Mouse (Mus musculus) MEL (cell line): ENCODE measurements around the gene Farp1. TPM values are rescaled to one million over a fixed set of nuclear protein-coding genes. Genes with fewer than 3 reads are reported as not detected.

Source experiments
- DNase-seq: peaks from one replicate; pipeline ENCODE4 v3.0.0; 2011; ENCODE audit warnings: low read depth, low spot score
- H3K27ac ChIP-seq: 2 replicates; pipeline ENCODE4 v1.5.1; 2012; ENCODE audit warnings: low read depth, mild to moderate bottlenecking, control low read depth, low read length, moderate library complexity; ENCODE audit not compliant: control insufficient read depth
- H3K27me3 ChIP-seq, 2 experiments: fragments of 150-350 bp in 1 of 2; sonication (generic) in 1 of 2; 2 replicates each; pipeline ENCODE4 v1.6.1; 2012; ENCODE audit warnings: low read length in 2 of 2, mild to moderate bottlenecking in 2 of 2, improper control_type of control experiment in 1 of 2, moderate library complexity in 1 of 2; ENCODE audit not compliant: insufficient read depth in 2 of 2, control insufficient read depth in 1 of 2
- H3K36me3 ChIP-seq, 2 experiments: 2 replicates each; pipeline ENCODE4 v1.6.1; 2012 to 2014; ENCODE audit warnings: low read length in 2 of 2, improper control_type of control experiment in 1 of 2, inconsistent platforms in 1 of 2, mild to moderate bottlenecking in 1 of 2; ENCODE audit not compliant: insufficient read depth in 2 of 2, control insufficient read depth in 1 of 2
- H3K4me1 ChIP-seq, 2 experiments: fragments of 150-350 bp in 1 of 2; sonication (generic) in 1 of 2; 2 replicates each; pipeline ENCODE4 v1.6.1; 2012; ENCODE audit warnings: low read length in 2 of 2, improper control_type of control experiment in 1 of 2, mild to moderate bottlenecking in 1 of 2; ENCODE audit not compliant: insufficient read depth in 2 of 2, control insufficient read depth in 1 of 2
- H3K4me3 ChIP-seq, 2 experiments: fragments of 150-350 bp in 1 of 2; sonication (generic) in 1 of 2; 2 replicates each; pipeline ENCODE4 v1.5.1; 2012; ENCODE audit warnings: low read depth in 2 of 2, low read length in 2 of 2, mild to moderate bottlenecking in 2 of 2, moderate library complexity in 2 of 2, control low read depth in 1 of 2, improper control_type of control experiment in 1 of 2; ENCODE audit not compliant: control insufficient read depth in 1 of 2, insufficient read depth in 1 of 2
- H3K79me2 ChIP-seq: 2 replicates; pipeline ENCODE4 v1.6.1; 2012; ENCODE audit warnings: mild to moderate bottlenecking, low read length, moderate library complexity; ENCODE audit not compliant: control insufficient read depth, poor library complexity, insufficient read depth
- H3K9ac ChIP-seq: 2 replicates; pipeline ENCODE4 v1.6.1; 2012; ENCODE audit warnings: low read depth, mild to moderate bottlenecking, control low read depth, low read length, moderate library complexity; ENCODE audit not compliant: control insufficient read depth, poor library complexity, severe bottlenecking
- H3K9me3 ChIP-seq: fragments of 150-350 bp; sonication (generic); replicated peaks from 2 replicates; pipeline ENCODE4 v1.6.1; 2012; ENCODE audit warnings: mild to moderate bottlenecking, low read length, improper control_type of control experiment, moderate library complexity; ENCODE audit not compliant: insufficient read depth
- BHLHE40 ChIP-seq: IDR thresholded peaks from 2 replicates; pipeline ENCODE4 v1.6.1; 2012; ENCODE audit warnings: low read depth, mild to moderate bottlenecking, inconsistent platforms, low read length, improper control_type of control experiment, borderline replicate concordance
- CTCF ChIP-seq, 3 experiments: IDR thresholded peaks in 2 of 3; conservative IDR thresholded peaks in 1 of 3; 2 replicates each; pipeline ENCODE4 v1.5.1; 2011 to 2012; ENCODE audit warnings: low read length in 3 of 3, low read depth in 2 of 3, mild to moderate bottlenecking in 2 of 3, improper control_type of control experiment in 1 of 3, inconsistent platforms in 1 of 3, mixed read lengths in 1 of 3, moderate library complexity in 1 of 3; ENCODE audit not compliant: control insufficient read depth in 1 of 3, insufficient read depth in 1 of 3, poor library complexity in 1 of 3, severe bottlenecking in 1 of 3
- E2F4 ChIP-seq: IDR thresholded peaks from 2 replicates; pipeline ENCODE4 v1.6.1; 2011; ENCODE audit warnings: low read depth, low read length, improper control_type of control experiment, borderline replicate concordance
- GABPA ChIP-seq: IDR thresholded peaks from 2 replicates; pipeline ENCODE4 v1.6.1; 2012; ENCODE audit warnings: low read depth, mild to moderate bottlenecking, inconsistent platforms, low read length, improper control_type of control experiment, moderate library complexity
- KAT2A ChIP-seq: conservative IDR thresholded peaks from 2 replicates; pipeline ENCODE4 v1.6.1; 2012; ENCODE audit warnings: low read depth, low read length, improper control_type of control experiment, inconsistent platforms
- MAX ChIP-seq: IDR thresholded peaks from 2 replicates; pipeline ENCODE4 v1.6.1; 2011; ENCODE audit warnings: low read length, improper control_type of control experiment
- MYC ChIP-seq: IDR thresholded peaks from 2 replicates; pipeline ENCODE4 v1.6.1; 2011; ENCODE audit warnings: low read depth, mild to moderate bottlenecking, low read length, improper control_type of control experiment, moderate library complexity
- NELFE ChIP-seq: IDR thresholded peaks from 2 replicates; pipeline ENCODE4 v1.6.1; 2011; ENCODE audit warnings: low read depth, low read length, improper control_type of control experiment
- POLR2A ChIP-seq, 2 experiments: IDR thresholded peaks; 2 replicates each; pipeline ENCODE4 v1.6.1; 2011 to 2012; ENCODE audit warnings: low read length in 2 of 2, mild to moderate bottlenecking in 2 of 2, control low read depth in 1 of 2, improper control_type of control experiment in 1 of 2, low read depth in 1 of 2, moderate library complexity in 1 of 2; ENCODE audit not compliant: control insufficient read depth in 1 of 2, insufficient read depth in 1 of 2, poor library complexity in 1 of 2
- POLR2AphosphoS2 ChIP-seq: IDR thresholded peaks from 2 replicates; pipeline ENCODE4 v1.6.1; 2011; ENCODE audit warnings: low read length, improper control_type of control experiment
- RCOR1 ChIP-seq: IDR thresholded peaks from 2 replicates; pipeline ENCODE4 v1.6.1; 2012; ENCODE audit warnings: low read depth, mild to moderate bottlenecking, inconsistent platforms, low read length, improper control_type of control experiment
- TAL1 ChIP-seq: IDR thresholded peaks from 2 replicates; pipeline ENCODE4 v1.6.1; 2012; ENCODE audit warnings: mild to moderate bottlenecking, inconsistent platforms, low read length, moderate library complexity, mixed read lengths
- TBP ChIP-seq: IDR thresholded peaks from 2 replicates; pipeline ENCODE4 v1.8.0; 2011; ENCODE audit warnings: low read depth, low read length, improper control_type of control experiment
- USF1 ChIP-seq: IDR thresholded peaks from 2 replicates; pipeline ENCODE4 v1.6.1; 2014; ENCODE audit warnings: low read depth, mild to moderate bottlenecking, inconsistent platforms, low read length, improper control_type of control experiment, moderate library complexity
- ZC3H11A ChIP-seq: IDR thresholded peaks from 2 replicates; pipeline ENCODE4 v1.6.1; 2012; ENCODE audit warnings: low read depth, mild to moderate bottlenecking, inconsistent platforms, low read length, improper control_type of control experiment
- ZMIZ1 ChIP-seq: IDR thresholded peaks from 2 replicates; pipeline ENCODE4 v1.6.1; 2012; ENCODE audit warnings: low read depth, mild to moderate bottlenecking, inconsistent platforms, low read length, improper control_type of control experiment, moderate library complexity
- polyA plus RNA-seq, 2 experiments: library from polyadenylated mRNA; stranded (reverse) in 1 of 2; unstranded in 1 of 2; fragments of >175 nt in 1 of 2; fragments of >200 nt in 1 of 2; gene quantifications; 2 replicates each; pipeline versions ENCODE4 v1.2.1 to v1.2.4; 2012; ENCODE audit warnings: low replicate concordance in 2 of 2, low read depth in 1 of 2; ENCODE audit not compliant: insufficient read length in 2 of 2, insufficient read depth in 1 of 2, missing spikeins in 1 of 2
- total RNA-seq: library from RNA; depleted of rRNA; stranded (reverse); fragments of 300-350 nt; gene quantifications from 2 replicates; pipeline ENCODE4 v1.2.3, GENCODE M21; 2012

The Farp1 gene
- total and polyA plus RNA-seq, 3 experiments = 0.62 to 1.1 TPM; not detected in 1

- H3K79me2 ChIP-seq = no peaks in the 10 kb centered on the region
- H3K9me3 ChIP-seq = no peaks in the 10 kb centered on the region
- TF ChIP-seq GABPA (no peak), TAL1 (no peak), MAX (no peak), POLR2AphosphoS2 (no peak), TBP (no peak), MYC (no peak), USF1 (no peak), RCOR1 (no peak), NELFE (no peak), ZMIZ1 (no peak), ZC3H11A (no peak), KAT2A (no peak)
- H3K4me3 ChIP-seq = no peak overlapping the region
- no peak overlapping the region for H3K27ac ChIP-seq
- no peaks in the 10 kb centered on the region for H3K4me1 ChIP-seq
- H3K9ac ChIP-seq = no peak overlapping the region
- H3K27me3 ChIP-seq = no peaks in the 10 kb centered on the region
- H3K36me3 ChIP-seq = no peaks in the 10 kb centered on the region
- DNase-seq = no peak
Observed at GRCm38 (mm10) chr14:121116696-121117095, 81.7 kb downstream of the Farp1 start.

- Histone ChIP-seq H3K79me2 (no peaks in the 10 kb centered on the region), H3K4me1 (no peaks in the 10 kb centered on the region), H3K27me3 (no peaks in the 10 kb centered on the region), H3K9me3 (no peaks in the 10 kb centered on the region), H3K36me3 (no peaks in the 10 kb centered on the region), H3K27ac (no peak overlapping the region), H3K9ac (no peak overlapping the region), H3K4me3 (no peak overlapping the region)
- DNase-seq = no peak
- TF ChIP-seq E2F4 = no peak
- no peak for TF ChIP-seq BHLHE40
Observed at GRCm38 (mm10) chr14:121118860-121119259, 83.9 kb downstream of the Farp1 start.

- Histone ChIP-seq H3K9me3 (no peaks in the 10 kb centered on the region), H3K79me2 (no peaks in the 10 kb centered on the region), H3K4me3 (no peak overlapping the region), H3K9ac (no peak overlapping the region), H3K27ac (no peak overlapping the region), H3K4me1 (no peaks in the 10 kb centered on the region), H3K27me3 (no peaks in the 10 kb centered on the region), H3K36me3 (no peaks in the 10 kb centered on the region)
- no peak for DNase-seq
- TF ChIP-seq CTCF (IDR thresholded peaks at IDR 0.05 in 2 of 3, conservative IDR thresholded peaks at IDR 0.05 in 1 of 3; ENCODE audit: control insufficient read depth in 1 of 3, insufficient read depth in 1 of 3, low read depth in 2 of 3, low read length in 3 of 3, poor library complexity in 1 of 3, severe bottlenecking in 1 of 3) (no peak), GABPA (no peak), POLR2A (IDR thresholded peaks at IDR 0.05; ENCODE audit: control insufficient read depth in 1 of 2, insufficient read depth in 1 of 2, low read depth in 1 of 2, low read length in 2 of 2, poor library complexity in 1 of 2) (no peak)
Observed at GRCm38 (mm10) chr14:121121664-121122063, 86.7 kb downstream of the Farp1 start.
